Mouse (Mus musculus): ENCODE measurements at regions not wholly inside any gene's neighbourhood (a gene's known extent, or its start where the extent isn't known, plus 50 kb on each side); places are given as distances from the start of the nearest gene placed in this dataset.

- no peak for DNase-seq
Measured at GRCm38 (mm10) chr10:126815730-126816129, 85.4 kb downstream of the Atp23 start.

GRCm38 (mm10) chr10:126814968-126815367 is 86.2 kb downstream of the Atp23 start:
- DNase-seq: no peak

GRCm38 (mm10) chr10:126813051-126813593 is 88.0 kb downstream of the Atp23 start:
- DNase-seq: no peak

- no peak for DNase-seq
Measured at GRCm38 (mm10) chr10:126812243-126812755, 88.9 kb downstream of the Atp23 start.

GRCm38 (mm10) chr10:126810346-126811095 is 90.6 kb downstream of the Atp23 start:
- peak; percentile 45 for DNase-seq

GRCm38 (mm10) chr10:126809587-126809986 is 91.6 kb downstream of the Atp23 start:
- DNase-seq: peak; percentile 31

- no peak for DNase-seq
Measured at GRCm38 (mm10) chr10:126806881-126807280, 94.3 kb downstream of the Atp23 start.

- DNase-seq: no peak
Measured at GRCm38 (mm10) chr10:126802732-126803131, 98.4 kb downstream of the Atp23 start.

- DNase-seq: peak; percentile 29
Measured at GRCm38 (mm10) chr10:126799393-126799792, 101.8 kb downstream of the Atp23 start.

GRCm38 (mm10) chr10:126793136-126793535 is 108.0 kb downstream of the Atp23 start:
- no peak for DNase-seq

GRCm38 (mm10) chr10:126792371-126792835 is 108.8 kb downstream of the Atp23 start:
- no peak for DNase-seq

- DNase-seq: no peak
Measured at GRCm38 (mm10) chr10:126788277-126788676, 112.9 kb downstream of the Atp23 start.

- no peak for DNase-seq
Measured at GRCm38 (mm10) chr10:126783161-126783560, 118.0 kb downstream of the Atp23 start.

GRCm38 (mm10) chr10:126776603-126777002 is 124.6 kb downstream of the Atp23 start:
- no peak for DNase-seq

GRCm38 (mm10) chr10:126775946-126776345 is 125.2 kb downstream of the Atp23 start:
- DNase-seq: no peak

GRCm38 (mm10) chr10:126770446-126771020 is 130.6 kb downstream of the Atp23 start:
- no peak for DNase-seq

- no peak for DNase-seq
Measured at GRCm38 (mm10) chr10:126765648-126766047, 135.5 kb downstream of the Atp23 start.

GRCm38 (mm10) chr10:126764740-126765139 is 136.4 kb downstream of the Atp23 start:
- no peak for DNase-seq

- DNase-seq: no peak
Measured at GRCm38 (mm10) chr10:126763976-126764375, 137.2 kb downstream of the Atp23 start.

- DNase-seq: no peak
Measured at GRCm38 (mm10) chr10:126758682-126759081, 142.5 kb downstream of the Atp23 start.

GRCm38 (mm10) chr10:126753201-126753600 is 148.0 kb downstream of the Atp23 start:
- DNase-seq: no peak

GRCm38 (mm10) chr10:126752699-126753098 is 148.5 kb downstream of the Atp23 start:
- peak; percentile 43 for DNase-seq

- no peak for DNase-seq
Measured at GRCm38 (mm10) chr10:126748696-126749466, 152.3 kb downstream of the Atp23 start.

All from right cerebral cortex, postnatal 4 days (tissue).